Mouse (Mus musculus) heart, embryonic 15.5 days (tissue): ENCODE data around the gene Rnf157. TPM values are rescaled to one million over a fixed set of nuclear protein-coding genes. Genes with fewer than 3 reads are reported as not detected.
"Not testable (repeated sequence)": the region's sequence is repeated elsewhere in the genome, so short reads cannot be mapped to it uniquely, and the experiment has no call there.

Experiments used
- ATAC-seq: fragments of 200-750 bp; cut with Nextera tagmentation; replicated peaks from 2 replicates; pipeline ENCODE4 v1.8.0; 2017; ENCODE audit warnings: low read depth, moderate TSS enrichment; ENCODE audit not compliant: insufficient number of reproducible peaks, insufficient read depth, low FRiP score
- H3K27ac ChIP-seq: fragments of 300-500 bp; sonication (generic); 2 replicates; pipeline ENCODE4 v1.5.1; 2015; ENCODE audit warnings: mild to moderate bottlenecking, inconsistent platforms
- H3K27me3 ChIP-seq: fragments of 300-500 bp; sonication (generic); 2 replicates; pipeline ENCODE4 v1.6.1; 2015; ENCODE audit warnings: inconsistent platforms
- H3K36me3 ChIP-seq: fragments of 300-500 bp; sonication (generic); 2 replicates; pipeline ENCODE4 v1.6.1; 2015; ENCODE audit warnings: mild to moderate bottlenecking, inconsistent platforms
- H3K4me1 ChIP-seq: fragments of 300-500 bp; sonication (generic); replicated peaks from 2 replicates; pipeline ENCODE4 v1.6.1; 2015; ENCODE audit warnings: inconsistent platforms
- H3K4me2 ChIP-seq: fragments of 300-500 bp; sonication (generic); 2 replicates; pipeline ENCODE4 v1.6.1; 2015; ENCODE audit warnings: inconsistent platforms, mild to moderate bottlenecking, moderate library complexity
- H3K4me3 ChIP-seq: fragments of 300-500 bp; sonication (generic); 2 replicates; pipeline ENCODE4 v1.5.1; 2015; ENCODE audit warnings: mild to moderate bottlenecking, inconsistent platforms
- H3K9ac ChIP-seq: fragments of 300-500 bp; sonication (generic); 2 replicates; pipeline ENCODE4 v1.6.1; 2015; ENCODE audit warnings: mild to moderate bottlenecking, inconsistent platforms
- H3K9me3 ChIP-seq: fragments of 300-500 bp; sonication (generic); replicated peaks from 2 replicates; pipeline ENCODE4 v1.6.1; 2016; ENCODE audit warnings: inconsistent platforms
- WGBS: fragments of 180-500 bp; shearing (Covaris S2); methylation state at CpG from one replicate; pipeline ENCODE4 v1.1.7; 2015; ENCODE audit warnings: mixed read lengths; 5-methylcytosine and 5-hydroxymethylcytosine counted together
- polyA plus RNA-seq: library from polyadenylated mRNA; unstranded; fragments of >200 nt; fragmentation: Nextera tagmentation; extraction: Ambion mirVana; gene quantifications from 2 replicates; pipeline ENCODE4 v1.2.1, GENCODE M21; 2015

Gene Rnf157
- polyA plus RNA-seq, 1 experiment from 2014 or later, result 7.1 TPM

- no peak overlapping the region for H3K27ac ChIP-seq
- no peaks in the 10 kb centered on the region for H3K36me3 ChIP-seq
- H3K27me3 ChIP-seq, result no peaks in the 10 kb centered on the region
- no peak overlapping the region for H3K4me2 ChIP-seq
- no peaks in the 10 kb centered on the region for H3K9me3 ChIP-seq
- no peak overlapping the region for H3K9ac ChIP-seq
- peaks cover 14% of the 10 kb centered on the region for H3K4me1 ChIP-seq
- 0 out of 2 replicates have a peak, but pooled peaks have one; percentile 43 for ATAC-seq
- WGBS, result 35% methylated on average over 9 of the region's 9 CpGs
- H3K4me3 ChIP-seq, result no peak overlapping the region
Measured at GRCm38 (mm10) chr11:116368116-116368515, 44.7 kb downstream of the Rnf157 start.

- no peak overlapping the region for H3K4me2 ChIP-seq
Measured at GRCm38 (mm10) chr11:116366647-116367046, 46.2 kb downstream of the Rnf157 start.

GRCm38 (mm10) chr11:116366124-116366523 lies 46.7 kb downstream of the Rnf157 start:
- 76% methylated on average over 2 of the region's 2 CpGs for WGBS
- H3K36me3 ChIP-seq, result no peaks in the 10 kb centered on the region
- H3K9ac ChIP-seq, result no peak overlapping the region
- ATAC-seq, result no peak
- H3K4me2 ChIP-seq, result no peak overlapping the region
- H3K27ac ChIP-seq, result no peak overlapping the region
- no peaks in the 10 kb centered on the region for H3K9me3 ChIP-seq
- H3K4me1 ChIP-seq, result peaks cover 8% of the 10 kb centered on the region
- H3K4me3 ChIP-seq, result no peak overlapping the region
- no peaks in the 10 kb centered on the region for H3K27me3 ChIP-seq

More at GRCm38 (mm10) chr11:116366647-116367046, 46.2 kb downstream of the Rnf157 start:
- Histone ChIP-seq H3K4me3 (no peak overlapping the region), H3K36me3 (no peaks in the 10 kb centered on the region), H3K27me3 (no peaks in the 10 kb centered on the region), H3K27ac (no peak overlapping the region), H3K9me3 (no peaks in the 10 kb centered on the region), H3K4me1 (peaks cover 13% of the 10 kb centered on the region), H3K9ac (no peak overlapping the region)
- no peak for ATAC-seq
- WGBS, result 76% methylated on average over 1 of the region's 1 CpGs

GRCm38 (mm10) chr11:116365432-116365831 lies 47.4 kb downstream of the Rnf157 start:
- Histone ChIP-seq H3K9me3 (no peaks in the 10 kb centered on the region), H3K4me1 (peaks cover 8% of the 10 kb centered on the region), H3K36me3 (no peaks in the 10 kb centered on the region), H3K4me3 (no peak overlapping the region), H3K4me2 (no peak overlapping the region), H3K27me3 (no peaks in the 10 kb centered on the region), H3K9ac (no peak overlapping the region), H3K27ac (no peak overlapping the region)
- WGBS, result 70% methylated on average over 13 of the region's 13 CpGs
- ATAC-seq, result no peak

- 53% methylated on average over 11 of the region's 11 CpGs for WGBS
- Histone ChIP-seq H3K27me3 (no peaks in the 10 kb centered on the region), H3K4me3 (no peak overlapping the region), H3K9me3 (no peaks in the 10 kb centered on the region), H3K27ac (no peak overlapping the region), H3K36me3 (no peaks in the 10 kb centered on the region), H3K9ac (no peak overlapping the region), H3K4me2 (no peak overlapping the region), H3K4me1 (no peaks in the 10 kb centered on the region)
- no peak for ATAC-seq
Measured at GRCm38 (mm10) chr11:116362015-116362414, 50.8 kb downstream of the Rnf157 start.

GRCm38 (mm10) chr11:116360915-116361314 lies 51.9 kb downstream of the Rnf157 start:
- not testable (repeated sequence) for H3K27ac ChIP-seq, H3K4me2 ChIP-seq, H3K9ac ChIP-seq, H3K4me3 ChIP-seq, H3K9me3 ChIP-seq, H3K36me3 ChIP-seq, ATAC-seq, H3K27me3 ChIP-seq, H3K4me1 ChIP-seq
- 99% methylated on average over 5 of the region's 5 CpGs for WGBS

- Histone ChIP-seq H3K9me3 (no peaks in the 10 kb centered on the region), H3K36me3 (peaks cover 4% of the 10 kb centered on the region; the same call in 1 of the 2 replicates), H3K4me2 (no peak overlapping the region), H3K4me3 (no peak overlapping the region), H3K9ac (no peak overlapping the region), H3K4me1 (no peaks in the 10 kb centered on the region), H3K27me3 (no peaks in the 10 kb centered on the region), H3K27ac (peak overlapping the region; percentile 55; the same call in 1 of the 2 replicates)
- ATAC-seq, result no peak
- WGBS, result 76% methylated on average over 12 of the region's 12 CpGs
Measured at GRCm38 (mm10) chr11:116359652-116360051, 53.2 kb downstream of the Rnf157 start.

- Histone ChIP-seq H3K4me1 (no peaks in the 10 kb centered on the region), H3K4me3 (peak overlapping the region; percentile 2; the same call in 1 of the 2 replicates), H3K36me3 (peaks cover 4% of the 10 kb centered on the region; the same call in 1 of the 2 replicates), H3K9ac (no peak overlapping the region), H3K27ac (peak overlapping the region; percentile 55; the same call in 1 of the 2 replicates), H3K4me2 (no peak overlapping the region), H3K9me3 (no peaks in the 10 kb centered on the region), H3K27me3 (no peaks in the 10 kb centered on the region)
- 66% methylated on average over 15 of the region's 15 CpGs for WGBS
- ATAC-seq, result no peak
Measured at GRCm38 (mm10) chr11:116358926-116359637, 53.8 kb downstream of the Rnf157 start.

- no peaks in the 10 kb centered on the region for H3K27me3 ChIP-seq
- H3K36me3 ChIP-seq, result peaks cover 4% of the 10 kb centered on the region; the same call in 1 of the 2 replicates
- no peak overlapping the region for H3K27ac ChIP-seq
- no peak overlapping the region for H3K4me3 ChIP-seq
- no peaks in the 10 kb centered on the region for H3K4me1 ChIP-seq
- no peak overlapping the region for H3K9ac ChIP-seq
- no peaks in the 10 kb centered on the region for H3K9me3 ChIP-seq
- 0 out of 2 replicates have a peak, but pooled peaks have one; percentile 27 for ATAC-seq
- WGBS, result 39% methylated on average over 17 of the region's 17 CpGs
- no peak overlapping the region for H3K4me2 ChIP-seq
Measured at GRCm38 (mm10) chr11:116354521-116354920, 58.3 kb downstream of the Rnf157 start.

- H3K9ac ChIP-seq, result no peak overlapping the region
- WGBS, result 79% methylated on average over 8 of the region's 8 CpGs
- no peak for ATAC-seq
- H3K27me3 ChIP-seq, result no peaks in the 10 kb centered on the region
- H3K9me3 ChIP-seq, result no peaks in the 10 kb centered on the region
- no peaks in the 10 kb centered on the region for H3K4me1 ChIP-seq
- H3K4me2 ChIP-seq, result no peak overlapping the region
- peaks cover 4% of the 10 kb centered on the region; the same call in 1 of the 2 replicates for H3K36me3 ChIP-seq
- H3K27ac ChIP-seq, result no peak overlapping the region
- H3K4me3 ChIP-seq, result no peak overlapping the region
Measured at GRCm38 (mm10) chr11:116353535-116353934, 59.3 kb downstream of the Rnf157 start.

GRCm38 (mm10) chr11:116351294-116351693 lies 61.5 kb downstream of the Rnf157 start:
- no peak overlapping the region for H3K9ac ChIP-seq
- H3K27ac ChIP-seq, result no peak overlapping the region
- 82% methylated on average over 5 of the region's 5 CpGs for WGBS

GRCm38 (mm10) chr11:116347955-116348354 lies 64.9 kb downstream of the Rnf157 start:
- H3K27ac ChIP-seq, result no peak overlapping the region

More at GRCm38 (mm10) chr11:116351294-116351693, 61.5 kb downstream of the Rnf157 start:
- no peak overlapping the region for H3K4me3 ChIP-seq
- ATAC-seq, result no peak
- H3K4me2 ChIP-seq, result no peak overlapping the region
- H3K36me3 ChIP-seq, result peaks cover 4% of the 10 kb centered on the region; the same call in 1 of the 2 replicates
- H3K9me3 ChIP-seq, result no peaks in the 10 kb centered on the region
- H3K4me1 ChIP-seq, result no peaks in the 10 kb centered on the region
- no peaks in the 10 kb centered on the region for H3K27me3 ChIP-seq

More at GRCm38 (mm10) chr11:116347955-116348354, 64.9 kb downstream of the Rnf157 start:
- Histone ChIP-seq H3K4me3 (no peak overlapping the region), H3K36me3 (no peaks in the 10 kb centered on the region), H3K9ac (no peak overlapping the region), H3K9me3 (no peaks in the 10 kb centered on the region), H3K4me1 (no peaks in the 10 kb centered on the region), H3K4me2 (no peak overlapping the region), H3K27me3 (no peaks in the 10 kb centered on the region)
- WGBS, result 32% methylated on average over 5 of the region's 5 CpGs
- peak; percentile 34; the same call in 1 of the 2 replicates for ATAC-seq
